Mouse (Mus musculus) kidney, adult 2 months (tissue): Measurements from ENCODE around the gene Pms2.

Source experiments
- CTCF ChIP-seq: fragments of 200-500 bp; conservative IDR thresholded peaks from 2 replicates; pipeline ENCODE4 v1.5.1; 2011; ENCODE audit warnings: low read depth, mild to moderate bottlenecking, control low read depth, low read length, moderate library complexity, mixed read lengths; ENCODE audit not compliant: insufficient read depth, insufficient read length
- POLR2A ChIP-seq: fragments of 200-500 bp; IDR thresholded peaks from one replicate; pipeline ENCODE4 v1.6.1; 2011; ENCODE audit warnings: low read depth, low read length, control low read depth

GRCm38 (mm10) chr5:143982361-143982760 lies 72.6 kb downstream of the Pms2 start:
- no peak for TF ChIP-seq CTCF
- TF ChIP-seq POLR2A: no peak
